Mouse (Mus musculus) heart, adult 8-10 months (tissue): Measurements from ENCODE around the gene Flt3l. TPM values are rescaled to one million over a fixed set of nuclear protein-coding genes. Genes with fewer than 3 reads are reported as not detected.

ENCODE experiments used
- microRNA-seq: library from miRNA; unstranded; fragments of <30 nt; microRNA quantifications from one replicate; pipeline ENCODE4 v1.2.0, GENCODE M21; 2022
- total RNA-seq, 4 experiments: library from RNA; stranded (reverse); gene quantifications; 2 replicates each; pipeline ENCODE4 v1.2.4; 2022

Gene Flt3l
- total RNA-seq, 4 experiments from 2014 or later: 6.1 to 7.9 (median 6.5) TPM

Small RNAs within 50 kb of the gene (microRNA-seq; reads per million reads assigned to microRNA genes)
- gene Mir150: 2,138 reads per million, percentile 88 among the genes with 10 or more reads in this experiment
- gene Mir5121: 7.3 reads per million, percentile 19 among the genes with 10 or more reads in this experiment
- not detected for gene Mir7055

Other genes starting within 250 kb of the Flt3l start
- 10 to 100 TPM; 79.8 to 88.1 (median 85.0) TPM for gene Med25, start 243.7 kb downstream of the Flt3l start, total RNA-seq
- 10 to 100 TPM; 14.9 to 18.5 (median 17.4) TPM for gene Fuz, start 240.4 kb downstream of the Flt3l start, total RNA-seq
- 10 to 100 TPM; 61.0 to 74.9 (median 67.2) TPM for gene Ap2a1, start 206.9 kb downstream of the Flt3l start, total RNA-seq
- not detected for gene Tsks, start 193.2 kb downstream of the Flt3l start, total RNA-seq
- gene Cpt1c, start 161.6 kb downstream of the Flt3l start, total RNA-seq: 1 to 10 TPM; 1.4 to 2.7 (median 1.8) TPM
- gene Prmt1, start 149.9 kb downstream of the Flt3l start, total RNA-seq: 100 to 1,000 TPM in 2 of 4 experiments, 10 to 100 TPM in 2; 88.3 to 107 (median 102) TPM
- 10 to 100 TPM; 23.2 to 31.9 (median 27.0) TPM for gene Irf3, start 138.8 kb downstream of the Flt3l start, total RNA-seq
- 10 to 100 TPM in 3 of 4 experiments, 1 to 10 TPM in 1; 8.6 to 13.5 (median 11.0) TPM for gene Bcl2l12, start 137.7 kb downstream of the Flt3l start, total RNA-seq
- 10 to 100 TPM; 46.8 to 56.2 (median 49.7) TPM for gene Scaf1, start 120.1 kb downstream of the Flt3l start, total RNA-seq
- gene Rras, start 118.5 kb downstream of the Flt3l start, total RNA-seq: 10 to 100 TPM; 40.2 to 49.8 (median 44.1) TPM
- gene Prr12, start 83.6 kb downstream of the Flt3l start, total RNA-seq: 10 to 100 TPM; 22.4 to 26.3 (median 24.9) TPM
- 10 to 100 TPM; 30.6 to 33.8 (median 32.7) TPM for gene Nosip, start 74.0 kb downstream of the Flt3l start, total RNA-seq
- 1 to 10 TPM; 5.6 to 7.8 (median 6.7) TPM for gene Prrg2, start 73.8 kb downstream of the Flt3l start, total RNA-seq
- 10 to 100 TPM; 17.8 to 27.4 (median 21.4) TPM for gene Rcn3, start 44.2 kb downstream of the Flt3l start, total RNA-seq
- 10 to 100 TPM; 65.6 to 77.1 (median 67.5) TPM for gene Fcgrt, start 32.6 kb downstream of the Flt3l start, total RNA-seq
- 100 to 1,000 TPM; 572 to 626 (median 604) TPM for gene Rps11, start 12.0 kb downstream of the Flt3l start, total RNA-seq
- gene Rpl13a, start 7.7 kb downstream of the Flt3l start, total RNA-seq: 100 to 1,000 TPM; 580 to 769 (median 686) TPM
- 1 to 10 TPM in 1 of 4 experiments, not detected in 3; 1.7 TPM for gene Gm45713, start 201 bp downstream of the Flt3l start, total RNA-seq
- gene Pih1d1, start 17.9 kb upstream of the Flt3l start, total RNA-seq: 10 to 100 TPM; 40.4 to 50.5 (median 48.0) TPM
- gene Aldh16a1, start 18.2 kb upstream of the Flt3l start, total RNA-seq: 10 to 100 TPM; 24.9 to 36.9 (median 29.2) TPM
- gene Slc17a7, start 27.5 kb upstream of the Flt3l start, total RNA-seq: 10 to 100 TPM; 32.0 to 50.7 (median 41.1) TPM
- not detected for gene Gfy, start 43.1 kb upstream of the Flt3l start, total RNA-seq
- gene Pth2, start 44.6 kb upstream of the Flt3l start, total RNA-seq: not detected
- not detected for gene Ccdc155, start 68.5 kb upstream of the Flt3l start, total RNA-seq
- gene Dkkl1, start 75.7 kb upstream of the Flt3l start, total RNA-seq: not detected
- 10 to 100 TPM in 1 of 4 experiments, 1 to 10 TPM in 3; 6.2 to 10.4 (median 8.0) TPM for gene Tead2, start 79.3 kb upstream of the Flt3l start, total RNA-seq
- gene Cd37, start 102.7 kb upstream of the Flt3l start, total RNA-seq: 1 to 10 TPM; 2.1 to 5.8 (median 3.0) TPM
- gene Slc6a16, start 104.7 kb upstream of the Flt3l start, total RNA-seq: not detected
- not detected for gene Slc6a21, start 141.1 kb upstream of the Flt3l start, total RNA-seq
- gene Trpm4, start 197.3 kb upstream of the Flt3l start, total RNA-seq: 10 to 100 TPM; 23.8 to 36.3 (median 25.4) TPM
- 1,000 to 10,000 TPM; 1,032 to 1,216 (median 1,081) TPM for gene Hrc, start 198.9 kb upstream of the Flt3l start, total RNA-seq
- under 1 TPM; 0.11 to 0.33 (median 0.20) TPM for gene Ppfia3, start 230.6 kb upstream of the Flt3l start, total RNA-seq
- 1 to 10 TPM; 1.0 to 1.5 (median 1.3) TPM for gene Lin7b, start 234.2 kb upstream of the Flt3l start, total RNA-seq